Mouse (Mus musculus) heart, embryonic 16.5 days (tissue): ENCODE measurements at regions not wholly inside any gene's neighbourhood (a gene's known extent, or its start where the extent isn't known, plus 50 kb on each side); places are given as distances from the start of the nearest gene placed in this dataset.

Experiments used
- ATAC-seq: fragments of 200-750 bp; cut with Nextera tagmentation; replicated peaks from 2 replicates; pipeline ENCODE4 v1.8.0; 2017; ENCODE audit warnings: moderate number of reproducible peaks; ENCODE audit not compliant: insufficient read depth, low FRiP score; ENCODE audit errors: extremely low read depth
- H3K27ac ChIP-seq: fragments of 300-500 bp; sonication (generic); 2 replicates; pipeline ENCODE4 v1.5.1; 2014; ENCODE audit warnings: mild to moderate bottlenecking, low read length, control low read depth, moderate library complexity
- H3K27me3 ChIP-seq: fragments of 300-500 bp; sonication (generic); 2 replicates; pipeline ENCODE4 v1.6.1; 2014; ENCODE audit warnings: low read length, mixed read lengths; ENCODE audit not compliant: control insufficient read depth, insufficient read depth
- H3K36me3 ChIP-seq: fragments of 300-500 bp; sonication (generic); 2 replicates; pipeline ENCODE4 v1.6.1; 2014; ENCODE audit not compliant: control insufficient read depth, insufficient read depth
- H3K4me1 ChIP-seq: fragments of 300-500 bp; sonication (generic); 2 replicates; pipeline ENCODE4 v1.6.1; 2014; ENCODE audit warnings: low read length, mixed read lengths; ENCODE audit not compliant: control insufficient read depth, insufficient read depth
- H3K4me2 ChIP-seq: fragments of 300-500 bp; sonication (generic); 2 replicates; pipeline ENCODE4 v1.6.1; 2014; ENCODE audit warnings: low read depth, mild to moderate bottlenecking, control low read depth, low read length
- H3K4me3 ChIP-seq: fragments of 300-500 bp; sonication (generic); 2 replicates; pipeline ENCODE4 v1.5.1; 2014; ENCODE audit warnings: mild to moderate bottlenecking, control low read depth, low read length
- H3K9ac ChIP-seq: fragments of 300-500 bp; sonication (generic); 2 replicates; pipeline ENCODE4 v1.6.1; 2014; ENCODE audit warnings: low read length, control low read depth
- H3K9me3 ChIP-seq: fragments of 300-500 bp; sonication (generic); replicated peaks from 2 replicates; pipeline ENCODE4 v1.6.1; 2016; ENCODE audit warnings: low read length; ENCODE audit not compliant: control insufficient read depth
- WGBS: fragments of 180-500 bp; shearing (Covaris S2); extraction: QIAGEN DNeasy Blood & Tissue Kit; methylation state at CpG from one replicate; pipeline ENCODE4 v1.1.7; 2014; 5-methylcytosine and 5-hydroxymethylcytosine counted together

DNA sequence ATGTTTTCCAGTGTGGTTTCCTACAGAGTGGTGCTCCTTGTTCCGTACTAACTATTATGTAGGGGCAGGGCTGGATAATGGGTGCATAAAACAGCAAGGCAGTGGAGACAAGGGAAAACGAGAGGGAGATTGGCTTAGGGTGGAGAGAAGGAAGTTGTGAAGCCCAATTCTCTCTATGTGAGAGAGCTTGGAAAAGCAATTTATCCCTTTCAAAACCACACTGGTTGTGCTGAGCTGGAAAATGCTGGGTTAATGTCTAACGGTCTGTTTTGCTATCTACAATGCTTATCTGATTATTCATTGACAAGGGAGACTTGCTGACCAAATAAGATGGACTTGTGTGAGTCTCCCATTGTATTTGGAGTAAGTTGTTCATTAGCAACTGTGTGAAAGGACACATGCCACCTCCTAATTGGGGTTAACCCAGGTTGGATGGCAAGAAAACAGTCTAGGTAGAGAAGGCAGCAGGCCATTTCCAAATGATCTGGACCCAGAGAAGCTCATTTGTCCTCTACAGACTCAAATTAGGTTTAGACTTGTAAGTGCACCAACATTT is 234.9 kb upstream of the Nr5a2 start:
- no peak overlapping the region for H3K9ac ChIP-seq
- H3K36me3 ChIP-seq = no peaks in the 10 kb centered on the region
- H3K27ac ChIP-seq = no peak overlapping the region
- no peak overlapping the region for H3K4me2 ChIP-seq
- WGBS = 70% methylated on average over 3 of the region's 3 CpGs
- H3K4me1 ChIP-seq = no peaks in the 10 kb centered on the region
- ATAC-seq = no peak
- H3K9me3 ChIP-seq = no peaks in the 10 kb centered on the region
- H3K27me3 ChIP-seq = no peaks in the 10 kb centered on the region
- H3K4me3 ChIP-seq = no peak overlapping the region

DNA sequence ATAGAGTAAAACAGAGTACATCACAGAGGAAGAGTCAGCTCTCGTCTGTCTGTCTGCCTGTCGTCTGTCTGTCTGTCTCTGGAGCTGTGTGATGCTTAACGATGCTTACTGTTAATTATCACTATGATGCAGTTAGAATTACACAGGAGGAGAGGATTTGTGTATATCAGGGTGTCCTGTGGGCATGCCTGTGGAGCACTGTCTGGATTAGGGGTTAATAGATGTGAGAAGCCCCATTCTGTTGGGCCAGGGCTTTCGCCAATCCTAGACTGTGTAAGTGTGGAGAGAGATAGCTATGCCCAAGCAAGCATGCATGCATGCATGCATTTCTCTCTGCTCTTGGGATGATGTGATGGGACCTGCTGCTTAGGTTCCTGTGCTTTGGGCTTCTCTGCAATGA is 218.0 kb upstream of the Nr5a2 start:
- Histone ChIP-seq H3K27me3 (no peaks in the 10 kb centered on the region), H3K9me3 (no peaks in the 10 kb centered on the region), H3K9ac (no peak overlapping the region), H3K36me3 (no peaks in the 10 kb centered on the region), H3K4me3 (no peak overlapping the region), H3K4me2 (no peak overlapping the region), H3K4me1 (no peaks in the 10 kb centered on the region), H3K27ac (no peak overlapping the region)
- no peak for ATAC-seq
- 87% methylated on average over 4 of the region's 4 CpGs for WGBS

DNA sequence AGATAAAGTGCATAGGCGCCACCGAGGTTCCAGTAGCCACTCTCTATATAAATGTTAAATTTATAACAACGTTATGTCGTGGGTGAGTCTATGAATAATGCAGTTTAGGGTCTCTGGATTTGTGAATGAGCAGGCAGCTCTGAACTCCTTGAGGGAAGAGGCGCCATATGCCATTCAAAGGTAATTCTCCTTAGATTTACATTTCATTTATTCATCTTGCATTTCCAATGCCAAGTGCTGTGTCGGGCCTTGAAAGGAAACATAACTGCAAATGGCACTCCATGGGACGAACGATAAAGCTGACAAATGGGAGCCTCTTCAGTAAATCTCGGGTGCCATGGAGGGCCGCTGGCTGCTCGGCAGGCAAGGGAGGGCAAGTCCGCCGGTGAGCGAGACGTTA is 216.4 kb upstream of the Nr5a2 start:
- no peaks in the 10 kb centered on the region for H3K27me3 ChIP-seq
- no peak overlapping the region for H3K9ac ChIP-seq
- H3K36me3 ChIP-seq = no peaks in the 10 kb centered on the region
- H3K4me3 ChIP-seq = no peak overlapping the region
- no peaks in the 10 kb centered on the region for H3K4me1 ChIP-seq
- 84% methylated on average over 15 of the region's 15 CpGs for WGBS
- H3K4me2 ChIP-seq = no peak overlapping the region
- H3K27ac ChIP-seq = no peak overlapping the region
- no peaks in the 10 kb centered on the region for H3K9me3 ChIP-seq
- ATAC-seq = no peak

DNA sequence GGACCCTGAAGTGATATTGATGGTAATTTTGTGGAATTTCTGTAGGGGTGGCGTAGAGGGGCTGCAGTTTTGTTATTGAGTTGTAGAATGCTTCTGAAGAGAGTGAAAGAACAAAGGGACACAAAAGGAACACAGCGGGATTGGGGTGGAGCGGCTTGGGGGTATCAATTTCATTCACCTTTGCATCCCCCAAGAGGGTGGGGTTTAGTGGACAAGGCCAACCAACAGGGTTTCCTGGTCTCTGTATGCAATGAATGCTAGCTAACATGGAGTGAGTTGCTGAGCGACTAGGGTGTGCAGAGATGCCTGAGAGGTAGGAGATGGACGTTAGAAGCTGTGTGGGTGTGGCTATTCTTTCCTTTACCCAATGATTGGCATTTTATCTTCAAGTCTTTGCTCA is 213.8 kb upstream of the Nr5a2 start:
- H3K4me3 ChIP-seq = no peak overlapping the region
- H3K27ac ChIP-seq = no peak overlapping the region
- no peaks in the 10 kb centered on the region for H3K36me3 ChIP-seq
- ATAC-seq = no peak
- no peaks in the 10 kb centered on the region for H3K4me1 ChIP-seq
- 63% methylated on average over 5 of the region's 5 CpGs for WGBS
- H3K4me2 ChIP-seq = no peak overlapping the region
- no peaks in the 10 kb centered on the region for H3K9me3 ChIP-seq
- H3K27me3 ChIP-seq = no peaks in the 10 kb centered on the region
- no peak overlapping the region for H3K9ac ChIP-seq

DNA sequence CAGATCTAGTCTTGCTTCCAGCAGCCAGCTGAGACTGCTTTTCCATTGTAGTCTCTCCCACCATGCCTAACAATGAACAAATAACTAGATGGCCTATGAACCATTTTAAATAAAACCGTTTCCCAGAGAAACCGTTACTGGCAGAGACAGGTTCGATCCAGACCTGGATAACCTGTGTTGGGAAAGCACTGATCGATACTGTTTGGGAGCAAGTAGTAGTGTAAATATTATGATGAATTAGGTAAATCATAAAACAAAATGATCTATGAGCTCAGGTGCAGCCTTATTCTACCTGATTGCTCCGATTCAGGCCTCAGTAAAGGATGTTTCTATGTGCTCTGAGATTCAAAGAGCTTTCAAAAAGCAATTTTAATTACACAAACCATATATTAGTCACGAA is 211.9 kb upstream of the Nr5a2 start:
- WGBS = 84% methylated on average over 6 of the region's 6 CpGs
- ATAC-seq = no peak

DNA sequence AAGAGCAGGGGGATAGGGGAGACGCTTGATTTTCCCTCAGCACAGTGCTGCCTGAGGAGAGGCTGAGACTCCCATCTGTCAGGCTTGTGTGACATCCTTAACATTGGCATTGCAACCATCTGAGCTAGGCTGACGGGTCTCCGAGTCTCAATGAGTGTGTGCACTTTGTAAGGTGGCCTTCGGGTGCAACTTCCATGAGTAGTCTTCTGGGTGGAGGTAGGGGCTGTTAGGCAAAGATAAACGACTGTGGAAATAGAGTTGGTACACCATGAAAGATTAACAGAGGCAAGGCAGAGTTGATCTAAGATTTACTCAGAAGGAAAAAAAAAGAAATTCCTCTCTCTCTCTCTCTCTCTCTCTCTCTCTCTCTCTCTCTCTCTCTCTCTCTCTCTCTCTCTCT is 211.2 kb upstream of the Nr5a2 start:
- Histone ChIP-seq H3K4me2 (no peak overlapping the region), H3K4me1 (no peaks in the 10 kb centered on the region), H3K27ac (no peak overlapping the region), H3K9ac (no peak overlapping the region), H3K4me3 (no peak overlapping the region), H3K27me3 (no peaks in the 10 kb centered on the region), H3K9me3 (no peaks in the 10 kb centered on the region), H3K36me3 (no peaks in the 10 kb centered on the region)
- no peak for ATAC-seq
- 49% methylated on average over 5 of the region's 5 CpGs for WGBS

More for the DNA sequence above, 211.9 kb upstream of the Nr5a2 start:
- Histone ChIP-seq H3K4me2 (no peak overlapping the region), H3K9me3 (no peaks in the 10 kb centered on the region), H3K4me1 (no peaks in the 10 kb centered on the region), H3K27ac (no peak overlapping the region), H3K4me3 (no peak overlapping the region), H3K36me3 (no peaks in the 10 kb centered on the region), H3K9ac (no peak overlapping the region), H3K27me3 (no peaks in the 10 kb centered on the region)

DNA sequence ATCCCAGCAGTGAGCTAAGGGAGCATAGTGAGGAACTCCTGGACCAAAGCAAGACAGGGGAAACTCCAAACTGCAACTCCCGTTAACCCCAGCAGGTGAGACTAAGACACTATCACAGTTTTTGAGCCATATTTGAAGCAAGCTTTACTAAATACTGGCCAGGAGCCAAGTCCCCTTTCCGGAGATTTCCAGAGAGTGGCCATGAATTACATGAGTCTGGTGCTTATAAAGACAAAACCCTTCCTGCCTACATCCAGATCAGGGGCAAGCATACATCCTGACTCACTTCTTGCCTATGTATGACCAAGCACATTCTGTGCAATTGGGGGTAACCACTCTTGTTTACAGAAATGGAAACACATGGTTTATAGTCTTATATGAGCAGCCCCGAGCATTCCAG is 187.6 kb upstream of the Nr5a2 start:
- no peaks in the 10 kb centered on the region for H3K36me3 ChIP-seq
- H3K27me3 ChIP-seq = no peaks in the 10 kb centered on the region
- no peak overlapping the region for H3K4me3 ChIP-seq
- WGBS = 21% methylated on average over 3 of the region's 3 CpGs
- no peak overlapping the region for H3K9ac ChIP-seq
- no peaks in the 10 kb centered on the region for H3K9me3 ChIP-seq
- H3K4me1 ChIP-seq = no peaks in the 10 kb centered on the region
- no peak overlapping the region for H3K4me2 ChIP-seq
- no peak overlapping the region for H3K27ac ChIP-seq
- ATAC-seq = no peak; the same call in 1 of the 2 replicates

DNA sequence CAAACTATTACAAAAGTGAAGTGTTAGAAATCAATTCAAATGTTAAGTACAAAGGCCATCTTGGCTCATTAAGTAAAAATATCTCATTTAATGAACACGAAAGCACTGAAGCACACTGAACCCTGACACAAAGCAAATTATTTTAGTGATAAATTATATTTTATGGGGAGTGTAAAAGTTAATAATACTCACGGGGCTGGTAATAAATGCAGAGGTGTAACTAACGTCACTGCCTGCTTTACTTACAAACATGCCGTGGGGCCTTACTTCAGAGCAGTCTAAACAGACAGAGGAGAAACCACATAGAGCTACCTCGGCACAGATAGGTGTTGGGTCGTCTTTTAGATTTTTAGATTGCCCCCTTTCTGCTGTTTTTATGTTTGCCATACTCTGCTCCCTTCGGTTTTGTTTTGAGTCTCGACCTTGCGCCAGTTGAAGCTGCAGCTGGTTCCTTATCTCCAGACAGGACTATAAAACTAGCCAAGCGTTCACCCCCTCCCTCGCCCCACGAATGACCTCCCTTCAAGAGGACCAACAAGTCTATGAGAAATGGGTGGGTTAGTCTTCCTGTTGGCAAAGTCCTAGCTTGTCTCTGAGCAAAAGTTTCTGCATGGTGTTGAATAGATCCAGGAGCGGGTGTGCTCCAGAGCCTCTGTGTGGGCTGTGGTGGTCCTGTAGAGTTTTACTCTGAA is 181.8 kb upstream of the Nr5a2 start:
- Histone ChIP-seq H3K36me3 (no peaks in the 10 kb centered on the region), H3K4me2 (no peak overlapping the region), H3K9me3 (no peaks in the 10 kb centered on the region), H3K4me3 (no peak overlapping the region), H3K4me1 (no peaks in the 10 kb centered on the region), H3K27ac (no peak overlapping the region), H3K9ac (no peak overlapping the region), H3K27me3 (no peaks in the 10 kb centered on the region)
- WGBS = 45% methylated on average over 13 of the region's 13 CpGs
- ATAC-seq = no peak

DNA sequence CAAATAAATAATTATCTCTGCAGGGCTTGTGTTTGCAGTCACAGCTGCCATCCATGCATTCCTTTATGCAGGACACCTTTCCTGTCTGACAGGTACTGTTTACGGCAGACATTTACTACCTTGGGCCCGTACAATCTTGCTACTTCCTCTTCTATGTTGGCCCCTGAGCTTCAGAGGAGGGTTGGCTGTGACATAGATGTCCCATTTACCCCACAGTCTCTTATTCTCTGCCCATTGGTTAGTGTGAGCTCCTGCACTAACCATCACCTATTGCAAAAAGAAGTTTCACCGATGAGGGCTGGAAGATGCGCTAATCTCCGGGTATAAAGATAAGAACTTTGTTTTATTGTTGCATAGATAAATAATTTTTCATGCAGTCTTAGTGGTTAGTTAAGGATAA is 181.1 kb upstream of the Nr5a2 start:
- H3K9ac ChIP-seq = no peak overlapping the region
- no peak overlapping the region for H3K27ac ChIP-seq
- H3K36me3 ChIP-seq = no peaks in the 10 kb centered on the region
- H3K27me3 ChIP-seq = no peaks in the 10 kb centered on the region
- WGBS = 76% methylated on average over 5 of the region's 5 CpGs
- H3K9me3 ChIP-seq = no peaks in the 10 kb centered on the region
- no peak for ATAC-seq
- H3K4me2 ChIP-seq = no peak overlapping the region
- H3K4me3 ChIP-seq = no peak overlapping the region
- H3K4me1 ChIP-seq = no peaks in the 10 kb centered on the region
